Mouse (Mus musculus): ENCODE measurements around the gene Zfp704.

- TF ChIP-seq CTCF (IDR thresholded peaks at IDR 0.05; ENCODE audit: control insufficient read depth, insufficient read depth, insufficient replicate concordance, low read depth, low read length) (no peak), POLR2A (IDR thresholded peaks at IDR 0.05; ENCODE audit: control insufficient read depth, low read depth, low read length) (no peak)
Observed at GRCm38 (mm10) chr3:9518936-9519335, 90.9 kb downstream of the Zfp704 start.
